Mouse (Mus musculus) limb, embryonic 12.5 days (tissue): ENCODE measurements around the gene Rps15. TPM values are rescaled to one million over a fixed set of nuclear protein-coding genes. Genes with fewer than 3 reads are reported as not detected.

Experiments used
- ATAC-seq: fragments of 200-750 bp; cut with Nextera tagmentation; 2 replicates; pipeline ENCODE4 v1.8.0; 2017; ENCODE audit warnings: low read depth, moderate TSS enrichment; ENCODE audit not compliant: insufficient number of reproducible peaks, insufficient read depth, low FRiP score, low TSS enrichment
- H3K27ac ChIP-seq: fragments of 300-500 bp; sonication (generic); 2 replicates; pipeline ENCODE4 v1.5.1; 2016; ENCODE audit warnings: mild to moderate bottlenecking, moderate library complexity
- H3K27me3 ChIP-seq: fragments of 300-500 bp; sonication (generic); 2 replicates; pipeline ENCODE4 v1.6.1; 2016; ENCODE audit warnings: mild to moderate bottlenecking, moderate library complexity
- H3K36me3 ChIP-seq: fragments of 300-500 bp; sonication (generic); 2 replicates; pipeline ENCODE4 v1.6.1; 2016; ENCODE audit warnings: mild to moderate bottlenecking, moderate library complexity
- H3K4me1 ChIP-seq: fragments of 300-500 bp; sonication (generic); replicated peaks from 2 replicates; pipeline ENCODE4 v1.6.1; 2016
- H3K4me2 ChIP-seq: fragments of 300-500 bp; sonication (generic); 2 replicates; pipeline ENCODE4 v1.6.1; 2016; ENCODE audit warnings: mild to moderate bottlenecking, moderate library complexity
- H3K4me3 ChIP-seq: fragments of 300-500 bp; sonication (generic); replicated peaks from 2 replicates; pipeline ENCODE4 v1.5.1; 2016; ENCODE audit warnings: mild to moderate bottlenecking
- H3K9ac ChIP-seq: fragments of 300-500 bp; sonication (generic); replicated peaks from 2 replicates; pipeline ENCODE4 v1.6.1; 2016; ENCODE audit warnings: mild to moderate bottlenecking, moderate library complexity
- H3K9me3 ChIP-seq: fragments of 300-500 bp; sonication (generic); 2 replicates; pipeline ENCODE4 v1.6.1; 2016; ENCODE audit warnings: mild to moderate bottlenecking, moderate library complexity
- WGBS: fragments of 180-500 bp; shearing (Covaris S2); methylation state at CpG from one replicate; pipeline ENCODE4 v1.1.7; 2016; 5-methylcytosine and 5-hydroxymethylcytosine counted together
- polyA plus RNA-seq: library from polyadenylated mRNA; unstranded; fragments of >200 nt; fragmentation: Nextera tagmentation; extraction: Ambion mirVana; gene quantifications from 2 replicates; pipeline ENCODE4 v1.2.1, GENCODE M21; 2016

Gene Rps15
- polyA plus RNA-seq, 1 experiment from 2014 or later, result 930 TPM

DNA sequence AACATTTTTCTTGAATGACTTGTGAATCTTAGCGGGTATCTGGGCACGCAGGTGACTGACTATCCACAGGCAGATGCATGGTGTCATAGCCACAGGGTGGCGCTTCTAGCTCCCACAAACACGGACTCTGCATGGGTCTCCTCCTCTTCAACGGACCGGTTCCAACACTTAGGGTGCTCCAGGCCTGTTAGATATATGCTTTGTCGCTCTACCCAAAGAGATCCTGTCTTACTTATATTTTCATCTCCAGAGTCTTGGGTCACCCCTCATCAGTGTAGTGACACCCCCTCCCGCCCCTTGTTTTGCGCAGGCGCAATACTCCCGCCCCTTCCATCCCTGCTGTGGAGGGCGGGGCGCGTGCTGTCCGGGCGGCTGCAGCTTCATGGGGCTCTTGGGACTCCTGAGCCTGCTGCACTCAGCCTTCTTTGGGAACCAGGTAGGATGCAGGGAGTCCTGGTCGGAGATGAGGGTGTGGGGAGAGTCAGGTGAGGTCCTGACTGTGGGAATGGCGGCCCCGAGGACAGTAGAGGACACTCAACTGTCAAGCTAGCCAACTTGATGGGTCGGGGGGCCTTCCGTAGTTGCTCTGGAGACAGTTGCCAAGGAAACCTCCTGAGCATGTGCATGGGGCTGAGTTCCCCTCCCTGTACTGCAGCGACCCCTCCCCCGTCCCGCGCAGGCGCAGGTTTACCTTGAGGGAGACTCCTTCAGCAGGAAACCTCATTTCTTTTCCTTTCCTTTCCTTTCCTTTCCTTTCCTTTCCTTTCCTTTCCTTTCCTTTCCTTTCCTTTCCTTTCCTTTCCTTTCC, 3.6 kb downstream of the Rps15 start, which contains the start of gene Apc2:
Gene Apc2 (plus strand): TSS at position 360 of the 808 bp plus-strand sequence.
- H3K4me2 ChIP-seq, result peak within 1 kb of the TSS; percentile 74
- peaks cover 19% of the 10 kb centered on the region for H3K36me3 ChIP-seq
- no peaks in the 10 kb centered on the region for H3K9me3 ChIP-seq
- peak within 1 kb of the TSS; percentile 57 for H3K9ac ChIP-seq
- peak within 1 kb of the TSS; percentile 65 for H3K27ac ChIP-seq
- H3K27me3 ChIP-seq, result peaks cover 42% of the 10 kb centered on the region
- under 1% methylated on average over 26 of the region's 26 CpGs for WGBS
- H3K4me1 ChIP-seq, result peaks cover 40% of the 10 kb centered on the region
- ATAC-seq, result peak; percentile 34; the same call in 1 of the 2 replicates
- peak within 1 kb of the TSS; percentile 41 for H3K4me3 ChIP-seq

DNA sequence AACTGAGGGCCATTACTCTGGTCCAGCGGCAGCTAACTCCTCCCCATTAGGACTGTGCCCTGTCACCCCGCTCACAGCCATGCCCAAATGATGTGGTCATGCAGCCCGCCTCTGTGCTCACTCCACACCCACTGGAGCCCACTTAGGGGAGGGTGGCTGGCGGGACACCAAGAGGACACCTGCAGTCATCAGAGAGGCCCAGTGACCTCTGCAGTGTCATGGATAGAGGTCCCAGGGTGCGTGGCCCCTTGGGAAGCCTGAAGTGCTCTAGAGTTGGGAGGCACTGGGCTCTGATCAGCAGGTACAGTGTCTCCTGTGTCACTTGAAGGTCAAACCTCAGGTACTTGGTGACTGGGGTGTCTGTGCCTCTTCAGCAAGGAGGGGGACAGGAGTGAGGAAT, 4.6 kb downstream of the Rps15 start:
- Histone ChIP-seq H3K9ac (no peak overlapping the region; the same call in 1 of the 2 replicates), H3K27me3 (peaks cover 52% of the 10 kb centered on the region), H3K36me3 (peaks cover 19% of the 10 kb centered on the region), H3K27ac (no peak overlapping the region), H3K9me3 (no peaks in the 10 kb centered on the region), H3K4me2 (peak overlapping the region; percentile 74), H3K4me1 (peaks cover 39% of the 10 kb centered on the region), H3K4me3 (no peak overlapping the region)
- 73% methylated on average over 5 of the region's 5 CpGs for WGBS
- ATAC-seq, result no peak

DNA sequence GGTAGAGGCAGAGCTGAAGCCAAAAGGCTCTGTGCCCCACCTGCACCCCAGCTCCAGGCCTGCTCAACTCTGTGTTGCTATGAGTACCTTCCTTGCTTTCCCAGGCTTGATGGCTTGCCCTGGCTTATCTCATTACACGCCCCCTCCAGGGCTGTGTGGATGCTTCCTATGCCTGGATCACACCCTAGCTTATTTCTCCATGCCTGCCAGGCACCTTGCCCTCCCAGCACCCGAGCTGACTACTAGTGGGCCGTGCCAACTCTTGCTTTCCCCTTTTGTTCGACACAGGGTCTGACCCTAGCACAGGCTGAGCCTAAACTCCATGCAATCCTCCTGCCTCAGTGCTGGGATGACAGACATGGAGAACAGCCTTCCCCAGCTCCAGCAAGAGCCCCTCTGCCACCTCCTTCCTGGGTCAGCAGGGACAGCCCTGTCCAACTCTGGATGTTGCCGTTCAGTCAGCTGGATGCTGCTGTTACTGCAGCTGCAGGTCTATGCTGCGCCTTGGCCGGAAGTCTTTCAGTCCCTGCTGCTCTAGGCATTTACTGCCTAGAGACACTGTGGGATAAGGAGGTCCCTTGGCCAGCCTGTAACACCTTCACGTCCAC, 5.4 kb downstream of the Rps15 start:
- WGBS, result 71% methylated on average over 8 of the region's 8 CpGs
- no peak overlapping the region for H3K4me3 ChIP-seq
- no peak for ATAC-seq

DNA sequence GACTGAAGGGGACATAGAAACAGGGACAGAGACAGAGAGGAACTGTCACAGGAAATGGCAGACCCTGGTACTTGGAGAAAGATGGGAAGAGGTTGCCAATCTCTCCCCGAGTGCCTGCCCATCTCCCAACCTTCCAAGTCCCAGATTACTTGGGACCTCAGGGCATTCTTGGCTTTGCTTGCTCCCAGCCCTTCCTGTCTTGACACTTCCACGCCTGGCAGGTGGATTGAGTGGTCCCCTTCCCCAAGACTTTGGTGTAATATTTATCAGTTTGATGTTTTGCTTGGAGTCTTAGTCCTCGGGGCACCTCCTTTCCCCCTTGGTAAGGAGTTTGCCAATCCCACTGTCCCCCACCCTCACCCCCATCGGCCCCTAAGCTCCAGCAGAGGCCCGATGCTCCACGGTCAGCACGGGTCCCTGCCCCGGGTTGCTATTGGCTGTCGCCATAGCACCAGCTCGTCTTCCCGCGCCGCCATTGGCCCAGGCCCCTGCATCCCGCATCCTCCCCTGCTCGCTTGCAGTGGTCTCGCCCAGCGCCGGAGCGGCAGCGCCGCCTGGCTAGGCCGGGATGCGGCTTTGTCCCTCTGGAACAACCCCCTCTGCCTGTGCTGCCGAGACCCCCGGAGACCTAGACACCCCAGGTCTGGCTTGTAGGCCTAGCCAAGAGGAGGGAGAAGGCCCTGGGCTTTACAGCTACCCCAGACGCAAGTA, 6.5 kb downstream of the Rps15 start:
- Histone ChIP-seq H3K9me3 (no peaks in the 10 kb centered on the region), H3K4me3 (peak overlapping the region; percentile 42), H3K27ac (no peak overlapping the region), H3K27me3 (peaks cover 70% of the 10 kb centered on the region), H3K4me2 (peak overlapping the region; percentile 56), H3K4me1 (peaks cover 32% of the 10 kb centered on the region), H3K36me3 (peaks cover 14% of the 10 kb centered on the region), H3K9ac (peak overlapping the region; percentile 61)
- 4% methylated on average over 26 of the region's 26 CpGs for WGBS
- peak; percentile 79 for ATAC-seq

More for the DNA sequence above, 5.4 kb downstream of the Rps15 start:
- Histone ChIP-seq H3K36me3 (peaks cover 19% of the 10 kb centered on the region), H3K27me3 (peaks cover 60% of the 10 kb centered on the region), H3K4me2 (no peak overlapping the region), H3K27ac (no peak overlapping the region), H3K4me1 (peaks cover 39% of the 10 kb centered on the region), H3K9ac (no peak overlapping the region), H3K9me3 (no peaks in the 10 kb centered on the region)

DNA sequence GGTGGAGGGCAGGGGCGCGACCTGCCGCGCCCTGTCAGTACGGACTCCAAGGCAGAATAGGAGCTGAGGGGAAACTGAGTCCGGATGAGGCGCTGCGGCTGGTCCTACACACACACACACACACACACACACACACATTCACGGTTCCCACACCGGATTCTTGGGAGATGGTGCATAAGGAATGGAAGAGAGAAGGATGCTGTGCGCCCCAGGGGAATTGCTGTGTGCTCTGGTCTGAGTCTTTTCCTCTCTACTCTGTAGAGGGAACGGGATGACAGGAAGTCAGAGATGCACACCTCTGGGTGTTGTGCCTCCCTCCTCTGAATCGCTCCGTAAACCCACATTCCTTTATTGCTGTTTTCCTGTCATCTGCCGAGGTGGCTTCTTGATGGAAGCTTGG, 7.0 kb downstream of the Rps15 start:
- 9% methylated on average over 15 of the region's 15 CpGs for WGBS
- Histone ChIP-seq H3K9ac (peak overlapping the region; percentile 61), H3K4me1 (peaks cover 31% of the 10 kb centered on the region), H3K36me3 (peaks cover 8% of the 10 kb centered on the region), H3K4me2 (peak overlapping the region; percentile 56), H3K27ac (no peak overlapping the region), H3K9me3 (no peaks in the 10 kb centered on the region), H3K27me3 (peaks cover 75% of the 10 kb centered on the region), H3K4me3 (peak overlapping the region; percentile 42)
- ATAC-seq, result no peak

DNA sequence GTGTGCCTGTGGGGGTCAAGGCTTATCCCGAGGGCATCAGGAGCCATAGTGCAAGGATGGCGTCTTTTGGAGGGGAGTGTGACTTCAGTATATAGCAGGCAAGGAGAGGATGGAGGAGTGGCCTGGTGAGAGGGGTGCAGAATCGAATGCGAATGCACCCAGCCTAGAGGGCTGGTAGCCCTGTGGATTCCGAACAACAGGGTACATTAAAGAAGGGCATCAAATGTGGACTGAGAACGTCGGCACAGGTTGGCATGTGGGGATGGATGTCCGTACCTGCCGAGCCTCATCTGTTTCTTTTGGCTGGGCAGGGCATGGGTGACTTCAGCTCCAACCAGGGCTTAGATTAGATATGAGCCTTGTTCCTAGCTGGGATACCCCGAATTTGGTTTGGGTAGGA, 7.6 kb downstream of the Rps15 start:
- Histone ChIP-seq H3K9ac (peak overlapping the region; percentile 61; the same call in 1 of the 2 replicates), H3K4me3 (peak overlapping the region; percentile 42), H3K9me3 (no peaks in the 10 kb centered on the region), H3K27me3 (peaks cover 81% of the 10 kb centered on the region), H3K27ac (no peak overlapping the region), H3K4me2 (peak overlapping the region; percentile 56), H3K36me3 (peaks cover 3% of the 10 kb centered on the region), H3K4me1 (peaks cover 31% of the 10 kb centered on the region)
- 43% methylated on average over 10 of the region's 10 CpGs for WGBS
- no peak for ATAC-seq

DNA sequence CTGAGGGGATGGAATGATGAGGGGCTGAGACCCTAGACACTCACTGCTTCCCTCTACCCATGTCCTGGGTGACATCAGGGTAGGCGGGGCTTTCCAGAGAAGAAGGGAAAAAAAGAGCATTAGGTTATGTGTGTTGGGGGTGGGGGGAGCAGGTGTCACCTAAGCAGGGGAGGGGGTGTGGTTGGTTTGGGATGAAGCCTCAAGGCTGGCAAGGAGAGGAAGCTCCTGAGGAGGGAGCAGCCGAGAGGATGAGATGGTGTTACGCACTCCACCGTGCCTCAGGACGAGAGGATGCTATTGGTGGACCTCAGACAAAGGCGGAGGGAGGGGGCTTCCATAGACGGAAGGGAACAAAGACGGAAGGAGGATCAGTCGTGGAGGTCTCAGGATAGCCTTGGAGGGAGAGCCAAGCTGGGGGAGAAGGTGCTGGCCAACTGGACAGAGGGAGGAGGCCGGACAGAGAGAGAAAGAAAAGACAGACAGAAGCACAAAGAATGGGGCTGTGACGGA, 8.5 kb downstream of the Rps15 start:
- ATAC-seq, result no peak
- peaks cover 90% of the 10 kb centered on the region for H3K27me3 ChIP-seq
- no peak overlapping the region; the same call in 1 of the 2 replicates for H3K9ac ChIP-seq
- no peaks in the 10 kb centered on the region for H3K9me3 ChIP-seq
- 25% methylated on average over 11 of the region's 11 CpGs for WGBS
- H3K27ac ChIP-seq, result no peak overlapping the region
- H3K4me1 ChIP-seq, result peaks cover 28% of the 10 kb centered on the region
- H3K4me3 ChIP-seq, result no peak overlapping the region
- H3K36me3 ChIP-seq, result no peaks in the 10 kb centered on the region
- H3K4me2 ChIP-seq, result peak overlapping the region; percentile 3; the same call in 1 of the 2 replicates

DNA sequence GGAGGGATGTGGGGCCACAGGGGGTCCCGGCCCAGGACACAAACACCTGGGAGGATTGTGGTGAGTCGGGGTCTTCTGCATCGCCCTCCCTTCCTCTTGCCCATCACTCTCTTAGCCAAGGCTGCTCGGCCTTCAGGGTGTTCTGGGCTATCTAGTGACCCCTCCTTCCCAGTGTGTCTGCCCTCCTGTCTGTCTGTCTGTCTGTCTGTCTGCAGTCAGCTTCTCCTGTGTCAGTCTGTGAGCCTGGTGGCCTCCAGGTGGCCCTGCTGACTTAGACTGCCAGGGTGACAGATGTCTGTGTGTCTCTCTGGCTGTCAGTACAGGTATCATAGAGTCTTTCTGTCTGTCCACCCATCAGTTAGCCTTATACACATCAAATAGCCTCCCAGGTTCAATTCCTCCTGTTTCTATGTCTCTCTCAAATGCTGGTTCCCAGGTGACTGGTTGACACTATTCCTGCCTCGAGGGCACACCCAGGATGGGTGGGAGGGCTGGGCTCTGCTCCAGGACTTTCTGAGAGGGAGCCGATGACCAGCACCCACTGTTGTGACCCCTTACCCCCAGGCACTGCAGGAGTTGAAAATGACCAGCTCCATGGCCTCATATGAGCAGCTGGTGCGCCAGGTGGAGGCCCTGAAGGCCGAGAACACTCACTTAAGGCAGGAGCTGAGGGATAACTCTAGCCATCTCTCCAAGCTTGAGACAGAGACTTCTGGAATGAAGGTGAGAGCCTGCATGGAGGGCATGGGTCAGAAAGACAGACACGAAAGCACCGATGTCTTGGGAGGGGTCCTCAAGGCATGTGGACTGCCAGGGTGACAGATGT, 9.2 kb downstream of the Rps15 start:
- Histone ChIP-seq H3K4me3 (no peak overlapping the region), H3K4me1 (peaks cover 21% of the 10 kb centered on the region), H3K9me3 (no peaks in the 10 kb centered on the region), H3K27me3 (peaks cover 97% of the 10 kb centered on the region), H3K4me2 (peak overlapping the region; percentile 3; the same call in 1 of the 2 replicates), H3K9ac (no peak overlapping the region; the same call in 1 of the 2 replicates), H3K27ac (no peak overlapping the region), H3K36me3 (peaks cover 5% of the 10 kb centered on the region; the same call in 1 of the 2 replicates)
- no peak for ATAC-seq
- WGBS, result 80% methylated on average over 10 of the region's 10 CpGs

DNA sequence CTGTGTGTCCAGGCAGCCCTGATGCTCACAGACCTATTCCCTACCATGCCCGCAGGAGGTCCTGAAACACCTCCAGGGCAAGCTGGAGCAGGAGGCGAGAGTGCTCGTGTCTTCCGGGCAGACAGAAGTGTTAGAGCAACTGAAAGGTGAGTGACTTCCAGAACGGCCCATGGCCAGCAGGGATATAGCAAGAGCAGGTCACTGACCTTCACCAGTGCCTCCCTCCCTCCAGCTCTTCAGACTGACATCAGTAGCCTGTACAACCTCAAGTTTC, 9.8 kb downstream of the Rps15 start:
- peaks cover 99% of the 10 kb centered on the region for H3K27me3 ChIP-seq
- whole genome bisulfite sequencing, result 40% methylated on average over 5 of the region's 5 CpGs

DNA sequence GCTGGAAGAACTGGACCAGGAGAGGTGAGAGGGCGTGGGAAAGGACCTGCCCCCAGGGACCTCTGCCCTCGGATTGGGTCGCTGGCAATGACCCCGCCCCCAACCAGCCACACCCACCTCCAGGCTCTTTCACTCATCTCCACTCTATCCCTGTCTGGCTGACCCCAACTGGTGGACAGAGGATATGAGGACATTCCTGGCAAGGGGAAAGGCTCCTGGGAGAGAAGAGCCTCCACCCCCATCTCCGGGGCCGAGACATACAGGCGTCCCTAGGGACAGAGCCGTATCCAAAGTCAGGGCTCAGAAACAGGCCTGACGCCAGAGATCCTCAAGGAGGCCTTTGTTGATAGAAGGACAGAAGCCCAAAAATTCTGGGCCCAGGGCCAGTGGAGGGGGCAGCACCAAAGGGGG, 10.2 kb downstream of the Rps15 start:
- Histone ChIP-seq H3K4me1 (peaks cover 17% of the 10 kb centered on the region; the same call in 1 of the 2 replicates), H3K9me3 (no peaks in the 10 kb centered on the region), H3K9ac (no peak overlapping the region), H3K4me3 (no peak overlapping the region), H3K27ac (no peak overlapping the region), H3K27me3 (peaks cover 99% of the 10 kb centered on the region), H3K4me2 (no peak overlapping the region), H3K36me3 (peaks cover 12% of the 10 kb centered on the region; the same call in 1 of the 2 replicates)
- WGBS, result 16% methylated on average over 9 of the region's 9 CpGs
- ATAC-seq, result no peak

More for the DNA sequence above, 9.8 kb downstream of the Rps15 start:
- no peak for ATAC-seq
- H3K27ac ChIP-seq, result no peak overlapping the region
- no peak overlapping the region for H3K4me2 ChIP-seq
- no peaks in the 10 kb centered on the region for H3K9me3 ChIP-seq
- H3K4me3 ChIP-seq, result no peak overlapping the region
- H3K9ac ChIP-seq, result no peak overlapping the region
- peaks cover 10% of the 10 kb centered on the region; the same call in 1 of the 2 replicates for H3K36me3 ChIP-seq
- H3K4me1 ChIP-seq, result peaks cover 17% of the 10 kb centered on the region; the same call in 1 of the 2 replicates
